Mouse (Mus musculus) duodenum, adult 2 months (tissue): ENCODE measurements around the gene Tnfsf13. TPM values are rescaled to one million over a fixed set of nuclear protein-coding genes. Genes with fewer than 3 reads are reported as not detected.

Experiments used
- polyA plus RNA-seq: library from polyadenylated mRNA; depleted of rRNA; stranded (reverse); fragments of >200 nt; gene quantifications from 2 replicates; pipeline ENCODE4 v1.2.3, GENCODE M21; 2012; ENCODE audit warnings: low replicate concordance; rRNA removed

Gene Tnfsf13
- 11.1 and 13.6 TPM in 2 replicates for polyA plus RNA-seq

DNA sequence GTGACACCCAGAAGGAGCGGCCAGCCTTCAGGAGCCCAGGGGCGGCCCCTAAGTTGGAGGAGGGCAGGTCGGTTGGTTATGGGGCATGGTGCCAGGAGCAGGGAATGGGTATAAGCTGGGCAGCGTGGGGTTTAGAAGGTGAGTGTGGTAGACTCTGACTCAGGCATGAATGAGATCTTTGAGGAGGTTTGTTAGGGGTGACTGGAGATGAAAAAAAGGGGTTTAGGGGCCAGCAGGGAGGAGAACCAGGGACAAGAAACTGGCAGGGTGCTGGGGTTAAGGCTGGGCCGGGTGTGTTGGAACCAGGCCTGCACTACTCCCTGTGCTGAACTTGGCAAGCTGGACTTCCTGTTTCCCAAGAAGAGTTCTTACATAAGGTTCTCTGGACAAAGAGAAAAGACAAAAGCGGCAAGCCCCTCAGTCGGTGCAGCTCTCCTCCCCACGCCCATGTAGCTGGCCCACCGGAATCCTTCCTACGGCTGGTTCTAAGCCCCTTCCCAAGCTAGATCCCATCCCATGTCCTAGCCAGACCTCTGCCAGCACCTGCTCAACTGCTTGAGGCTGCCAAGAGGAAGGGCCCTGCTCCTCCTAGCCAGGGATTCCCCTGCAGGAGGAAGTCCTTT is at the start of gene Tnfsf13:
Gene Tnfsf13 (minus strand): TSS at position 259 of the 623 bp plus-strand sequence.

DNA sequence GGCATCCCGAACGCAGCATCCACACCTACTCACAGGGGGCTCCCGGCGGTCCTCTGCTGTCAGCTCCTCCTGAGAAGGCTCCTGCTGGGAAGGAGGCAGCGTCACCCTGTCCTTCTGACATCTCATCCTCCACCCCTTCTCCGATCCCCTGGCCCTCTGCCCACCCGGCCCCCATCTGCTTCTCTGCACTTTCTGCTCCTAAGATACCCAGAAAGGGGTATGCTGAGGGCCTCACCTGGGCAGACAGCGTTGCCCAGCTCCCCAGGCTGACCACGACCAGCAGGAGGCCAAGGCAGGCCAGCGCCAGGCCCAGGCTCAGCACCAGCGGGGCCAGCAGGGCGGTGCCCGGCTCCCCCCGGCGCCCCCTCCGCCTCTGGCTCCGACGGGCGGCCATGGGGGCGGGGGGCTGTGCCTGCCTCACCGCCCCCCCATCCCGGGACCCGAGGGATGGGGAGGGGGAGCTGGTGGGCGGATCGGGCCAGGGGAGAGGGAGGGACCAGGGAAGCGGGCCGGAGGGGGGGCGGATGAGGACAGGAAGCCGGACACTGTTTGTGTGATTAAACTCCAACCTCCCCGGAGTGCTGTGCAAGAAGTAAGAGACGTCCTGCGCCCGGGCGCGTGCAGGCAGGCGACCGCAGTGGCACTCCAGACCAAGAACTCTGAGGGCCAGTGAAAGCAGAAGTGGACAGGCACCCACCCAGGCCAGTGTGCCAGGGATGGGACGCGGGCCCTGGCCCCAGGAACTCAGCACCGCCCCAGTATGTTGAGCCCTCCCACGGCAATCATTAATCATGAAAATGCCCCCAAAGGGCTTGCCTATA is 10.0 kb upstream of the Tnfsf13 start, which contains the start of the genes Tnfsf12 and Tnfsfm13:
Gene Tnfsf12 (minus strand): TSS at position 489 of the 821 bp plus-strand sequence.
Gene Tnfsfm13 (minus strand): TSS at position 738 of the 821 bp plus-strand sequence.

GRCm38 (mm10) chr11:69681314-69682208 is 4.0 kb downstream of the Tnfsf13 start, which contains the start of gene Senp3:
Gene Senp3 (minus strand): TSS chr11:69682084.

GRCm38 (mm10) chr11:69672211-69672706 is 13.3 kb downstream of the Tnfsf13 start, which contains the start of gene Eif4a1:
Gene Eif4a1 (minus strand): TSS chr11:69672423.

GRCm38 (mm10) chr11:69665961-69666664 is 19.5 kb downstream of the Tnfsf13 start, which contains the start of gene Cd68:
Gene Cd68 (minus strand): TSS chr11:69666153.

DNA sequence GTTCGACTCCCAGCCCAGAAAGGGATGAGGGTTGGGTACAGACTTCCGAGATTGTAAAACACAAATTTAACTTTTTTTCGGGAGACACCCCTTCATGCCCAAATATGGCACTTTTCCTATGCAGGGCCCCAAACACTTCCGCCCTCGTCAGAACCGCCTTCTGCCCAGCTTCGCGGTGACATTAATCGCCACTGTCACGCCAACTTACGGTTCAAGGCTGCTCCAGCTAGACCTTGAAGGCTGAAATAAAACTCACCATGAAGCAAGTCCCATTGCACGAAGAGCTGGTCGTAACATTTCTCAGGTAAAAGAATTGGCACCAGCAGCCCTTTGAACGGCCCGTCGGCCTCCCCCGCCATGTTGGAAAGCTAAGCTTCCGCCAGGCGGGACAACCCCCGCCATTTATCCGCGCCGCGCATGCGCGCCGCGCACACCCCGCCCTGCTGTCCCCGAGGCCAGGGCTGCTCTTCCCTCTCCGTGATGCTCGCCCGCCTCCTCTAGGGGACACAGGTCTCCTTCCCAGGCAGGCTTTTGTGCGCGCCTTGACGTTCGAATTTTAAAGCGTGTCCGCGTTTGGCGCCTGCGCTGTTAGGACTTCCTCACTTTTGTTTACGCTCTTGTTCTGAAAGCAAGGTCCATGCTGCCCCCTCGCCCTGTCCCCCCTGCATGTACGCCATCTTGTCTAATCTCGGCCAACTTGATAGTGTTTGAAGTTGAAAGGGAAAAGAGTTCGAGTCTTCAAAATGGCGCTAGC is 23.2 kb downstream of the Tnfsf13 start, which contains the start of gene Mpdu1:
Gene Mpdu1 (minus strand): TSS at position 430 of the 754 bp plus-strand sequence.

GRCm38 (mm10) chr11:69655264-69656064 is 30.1 kb downstream of the Tnfsf13 start, which contains the start of gene Sox15:
Gene Sox15 (plus strand): TSS chr11:69655314.

Other genes starting within 250 kb of the Tnfsf13 start
- gene Dnah2, start 136.7 kb downstream of the Tnfsf13 start, polyA plus RNA-seq = 0.49 and 0.59 TPM in 2 replicates
- 1.4 and 1.6 TPM in 2 replicates for gene Efnb3, start 125.6 kb downstream of the Tnfsf13 start, polyA plus RNA-seq
- gene Wrap53, start 105.5 kb downstream of the Tnfsf13 start, polyA plus RNA-seq = 20.1 and 31.7 TPM in 2 replicates
- 44.5 and 49.2 TPM in 2 replicates for gene Trp53, start 105.4 kb downstream of the Tnfsf13 start, polyA plus RNA-seq
- 3.0 and 5.0 TPM in 2 replicates for gene Atp1b2, start 79.8 kb downstream of the Tnfsf13 start, polyA plus RNA-seq
- not detected in 2 replicates for gene Shbg, start 67.9 kb downstream of the Tnfsf13 start, polyA plus RNA-seq
- gene Sat2, start 63.8 kb downstream of the Tnfsf13 start, polyA plus RNA-seq = 1.4 TPM in 2 replicates
- gene Fxr2, start 52.8 kb downstream of the Tnfsf13 start, polyA plus RNA-seq = 37.9 and 40.8 TPM in 2 replicates
- 0.26 TPM in 1 of 2 replicates, not detected in the other for gene Sox15, start 30.5 kb downstream of the Tnfsf13 start, polyA plus RNA-seq
- 184 and 214 TPM in 2 replicates for gene Mpdu1, start 23.1 kb downstream of the Tnfsf13 start, polyA plus RNA-seq
- 20.5 and 25.2 TPM in 2 replicates for gene Cd68, start 19.6 kb downstream of the Tnfsf13 start, polyA plus RNA-seq
- 71.8 and 97.2 TPM in 2 replicates for gene Eif4a1, start 13.4 kb downstream of the Tnfsf13 start, polyA plus RNA-seq
- gene Senp3, start 3.7 kb downstream of the Tnfsf13 start, polyA plus RNA-seq = 15.6 and 17.3 TPM in 2 replicates
- 17.8 and 19.2 TPM in 2 replicates for gene Tnfsf12, start 10.1 kb upstream of the Tnfsf13 start, polyA plus RNA-seq
- 3.7 and 4.7 TPM in 2 replicates for gene Tnfsfm13, start 10.3 kb upstream of the Tnfsf13 start, polyA plus RNA-seq
- gene Polr2a, start 72.9 kb upstream of the Tnfsf13 start, polyA plus RNA-seq = 22.0 and 29.9 TPM in 2 replicates
- gene Slc35g3, start 76.2 kb upstream of the Tnfsf13 start, polyA plus RNA-seq = 0.13 TPM in 1 of 2 replicates, not detected in the other
- gene Zbtb4, start 80.1 kb upstream of the Tnfsf13 start, polyA plus RNA-seq = 7.0 and 19.2 TPM in 2 replicates
- gene Chrnb1, start 110.2 kb upstream of the Tnfsf13 start, polyA plus RNA-seq = 3.8 and 6.8 TPM in 2 replicates
- gene Fgf11, start 116.1 kb upstream of the Tnfsf13 start, polyA plus RNA-seq = 2.7 and 6.1 TPM in 2 replicates
- gene Tmem102, start 119.8 kb upstream of the Tnfsf13 start, polyA plus RNA-seq = 44.7 and 80.5 TPM in 2 replicates
- not detected in 2 replicates for gene Gm39566, start 129.5 kb upstream of the Tnfsf13 start, polyA plus RNA-seq
- not detected in 2 replicates for gene Spem2, start 132.7 kb upstream of the Tnfsf13 start, polyA plus RNA-seq
- gene Spem1, start 136.4 kb upstream of the Tnfsf13 start, polyA plus RNA-seq = 0.09 and 0.13 TPM in 2 replicates
- 6.9 and 15.5 TPM in 2 replicates for gene Nlgn2, start 152.0 kb upstream of the Tnfsf13 start, polyA plus RNA-seq
- gene Tmem256, start 152.7 kb upstream of the Tnfsf13 start, polyA plus RNA-seq = 102 and 130 TPM in 2 replicates
- 39.3 and 58.9 TPM in 2 replicates for gene Plscr3, start 160.6 kb upstream of the Tnfsf13 start, polyA plus RNA-seq
- gene Tnk1, start 172.9 kb upstream of the Tnfsf13 start, polyA plus RNA-seq = 34.8 and 47.5 TPM in 2 replicates
- not detected in 2 replicates for gene Tmem95, start 192.2 kb upstream of the Tnfsf13 start, polyA plus RNA-seq
- gene Kctd11, start 195.6 kb upstream of the Tnfsf13 start, polyA plus RNA-seq = 2.0 and 2.3 TPM in 2 replicates
- 7.4 and 13.8 TPM in 2 replicates for gene Acap1, start 209.8 kb upstream of the Tnfsf13 start, polyA plus RNA-seq
- 2.1 and 3.0 TPM in 2 replicates for gene 2810408A11Rik, start 215.2 kb upstream of the Tnfsf13 start, polyA plus RNA-seq
- 20.1 and 23.0 TPM in 2 replicates for gene Neurl4, start 215.3 kb upstream of the Tnfsf13 start, polyA plus RNA-seq
- 106 and 110 TPM in 2 replicates for gene Gps2, start 228.1 kb upstream of the Tnfsf13 start, polyA plus RNA-seq
- 196 and 222 TPM in 2 replicates for gene Eif5a, start 236.2 kb upstream of the Tnfsf13 start, polyA plus RNA-seq